Mouse (Mus musculus): ENCODE data around the gene Anxa1. TPM values are rescaled to one million over a fixed set of nuclear protein-coding genes. Genes with fewer than 3 reads are reported as not detected.

Anxa1 gene
- polyA plus RNA-seq, 1 experiment = 0.90 TPM

GRCm38 (mm10) chr19:20397092-20397491 lies 6.3 kb upstream of the Anxa1 start:
- TF ChIP-seq POLR2A (IDR thresholded peaks at IDR 0.05; ENCODE audit: control insufficient read depth, low read depth, low read length) (no peak), CTCF (IDR thresholded peaks at IDR 0.05; ENCODE audit: control insufficient read depth, insufficient read depth, insufficient replicate concordance, low read depth, low read length) (no peak)
- Histone ChIP-seq H3K27ac (ENCODE audit: control insufficient read depth, insufficient read depth, low read depth, low read length) (no peak overlapping the region), H3K4me1 (ENCODE audit: control insufficient read depth, insufficient read depth, low read length) (no peaks in the 10 kb centered on the region), H3K27me3 (ENCODE audit: control insufficient read depth, insufficient read depth, low read length) (no peaks in the 10 kb centered on the region), H3K4me3 (ENCODE audit: control insufficient read depth, low read depth, low read length) (no peak overlapping the region), H3K36me3 (ENCODE audit: control insufficient read depth, insufficient read depth, low read length) (no peaks in the 10 kb centered on the region)

GRCm38 (mm10) chr19:20393556-20394274 lies 3.0 kb upstream of the Anxa1 start:
- Histone ChIP-seq H3K27me3 (ENCODE audit: control insufficient read depth, insufficient read depth, low read length) (no peaks in the 10 kb centered on the region), H3K4me3 (ENCODE audit: control insufficient read depth, low read depth, low read length) (no peak overlapping the region), H3K36me3 (ENCODE audit: control insufficient read depth, insufficient read depth, low read length) (no peaks in the 10 kb centered on the region), H3K4me1 (ENCODE audit: control insufficient read depth, insufficient read depth, low read length) (no peaks in the 10 kb centered on the region), H3K27ac (ENCODE audit: control insufficient read depth, insufficient read depth, low read depth, low read length) (no peak overlapping the region)
- TF ChIP-seq CTCF (IDR thresholded peaks at IDR 0.05; ENCODE audit: control insufficient read depth, insufficient read depth, insufficient replicate concordance, low read depth, low read length) = no peak
- no peak for TF ChIP-seq POLR2A (IDR thresholded peaks at IDR 0.05; ENCODE audit: control insufficient read depth, low read depth, low read length)

GRCm38 (mm10) chr19:20389723-20390122 lies 1.0 kb downstream of the Anxa1 start:
- Histone ChIP-seq H3K27me3 (ENCODE audit: control insufficient read depth, insufficient read depth, low read length) (no peaks in the 10 kb centered on the region), H3K36me3 (ENCODE audit: control insufficient read depth, insufficient read depth, low read length) (no peaks in the 10 kb centered on the region), H3K4me1 (ENCODE audit: control insufficient read depth, insufficient read depth, low read length) (no peaks in the 10 kb centered on the region), H3K27ac (ENCODE audit: control insufficient read depth, insufficient read depth, low read depth, low read length) (no peak overlapping the region), H3K4me3 (ENCODE audit: control insufficient read depth, low read depth, low read length) (no peak overlapping the region)
- TF ChIP-seq CTCF (IDR thresholded peaks at IDR 0.05; ENCODE audit: control insufficient read depth, insufficient read depth, insufficient replicate concordance, low read depth, low read length) (no peak), POLR2A (IDR thresholded peaks at IDR 0.05; ENCODE audit: control insufficient read depth, low read depth, low read length) (no peak)

GRCm38 (mm10) chr19:20389245-20389644 lies 1.5 kb downstream of the Anxa1 start:
- H3K4me1 ChIP-seq (ENCODE audit: control insufficient read depth, insufficient read depth, low read length) = no peaks in the 10 kb centered on the region
- H3K4me3 ChIP-seq (ENCODE audit: control insufficient read depth, low read depth, low read length) = no peak overlapping the region
- TF ChIP-seq POLR2A (IDR thresholded peaks at IDR 0.05; ENCODE audit: control insufficient read depth, low read depth, low read length) = no peak
- no peak for TF ChIP-seq CTCF (IDR thresholded peaks at IDR 0.05; ENCODE audit: control insufficient read depth, insufficient read depth, insufficient replicate concordance, low read depth, low read length)
- no peaks in the 10 kb centered on the region for H3K27me3 ChIP-seq (ENCODE audit: control insufficient read depth, insufficient read depth, low read length)
- H3K27ac ChIP-seq (ENCODE audit: control insufficient read depth, insufficient read depth, low read depth, low read length) = no peak overlapping the region
- no peaks in the 10 kb centered on the region for H3K36me3 ChIP-seq (ENCODE audit: control insufficient read depth, insufficient read depth, low read length)

- H3K27me3 ChIP-seq (ENCODE audit: control insufficient read depth, insufficient read depth, low read length) = no peaks in the 10 kb centered on the region
- no peaks in the 10 kb centered on the region for H3K4me1 ChIP-seq (ENCODE audit: control insufficient read depth, insufficient read depth, low read length)
- no peak overlapping the region for H3K4me3 ChIP-seq (ENCODE audit: control insufficient read depth, low read depth, low read length)
- no peaks in the 10 kb centered on the region for H3K36me3 ChIP-seq (ENCODE audit: control insufficient read depth, insufficient read depth, low read length)
- H3K27ac ChIP-seq (ENCODE audit: control insufficient read depth, insufficient read depth, low read depth, low read length) = no peak overlapping the region
- TF ChIP-seq POLR2A (IDR thresholded peaks at IDR 0.05; ENCODE audit: control insufficient read depth, low read depth, low read length) (no peak), CTCF (IDR thresholded peaks at IDR 0.05; ENCODE audit: control insufficient read depth, insufficient read depth, insufficient replicate concordance, low read depth, low read length) (no peak)
Observed at GRCm38 (mm10) chr19:20388276-20388675, 2.5 kb downstream of the Anxa1 start.

- Histone ChIP-seq H3K4me3 (ENCODE audit: control insufficient read depth, low read depth, low read length) (no peak overlapping the region), H3K27me3 (ENCODE audit: control insufficient read depth, insufficient read depth, low read length) (no peaks in the 10 kb centered on the region), H3K27ac (ENCODE audit: control insufficient read depth, insufficient read depth, low read depth, low read length) (no peak overlapping the region), H3K4me1 (ENCODE audit: control insufficient read depth, insufficient read depth, low read length) (no peaks in the 10 kb centered on the region), H3K36me3 (ENCODE audit: control insufficient read depth, insufficient read depth, low read length) (no peaks in the 10 kb centered on the region)
- TF ChIP-seq CTCF (IDR thresholded peaks at IDR 0.05; ENCODE audit: control insufficient read depth, insufficient read depth, insufficient replicate concordance, low read depth, low read length) (no peak), POLR2A (IDR thresholded peaks at IDR 0.05; ENCODE audit: control insufficient read depth, low read depth, low read length) (no peak)
Observed at GRCm38 (mm10) chr19:20386296-20386695, 4.4 kb downstream of the Anxa1 start.

GRCm38 (mm10) chr19:20385645-20386044 lies 5.1 kb downstream of the Anxa1 start:
- Histone ChIP-seq H3K4me1 (ENCODE audit: control insufficient read depth, insufficient read depth, low read length) (no peaks in the 10 kb centered on the region), H3K27me3 (ENCODE audit: control insufficient read depth, insufficient read depth, low read length) (no peaks in the 10 kb centered on the region), H3K36me3 (ENCODE audit: control insufficient read depth, insufficient read depth, low read length) (no peaks in the 10 kb centered on the region), H3K27ac (ENCODE audit: control insufficient read depth, insufficient read depth, low read depth, low read length) (no peak overlapping the region), H3K4me3 (ENCODE audit: control insufficient read depth, low read depth, low read length) (no peak overlapping the region)
- no peak for TF ChIP-seq POLR2A (IDR thresholded peaks at IDR 0.05; ENCODE audit: control insufficient read depth, low read depth, low read length)
- TF ChIP-seq CTCF (IDR thresholded peaks at IDR 0.05; ENCODE audit: control insufficient read depth, insufficient read depth, insufficient replicate concordance, low read depth, low read length) = no peak

Data from testis, adult 2 months (tissue).